Mouse (Mus musculus) forebrain, embryonic 15.5 days (tissue): Measurements from ENCODE around the gene Acsl1. TPM values are rescaled to one million over a fixed set of nuclear protein-coding genes. Genes with fewer than 3 reads are reported as not detected.

Source experiments
- ATAC-seq: fragments of 200-750 bp; cut with Nextera tagmentation; replicated peaks from 2 replicates; pipeline ENCODE4 v1.8.0; 2017; ENCODE audit warnings: mild to moderate bottlenecking, moderate TSS enrichment, moderate library complexity
- H3K27ac ChIP-seq: fragments of 300-500 bp; sonication (generic); replicated peaks from 2 replicates; pipeline ENCODE4 v1.5.1; 2015; ENCODE audit warnings: mild to moderate bottlenecking, inconsistent platforms
- H3K27me3 ChIP-seq: fragments of 300-500 bp; sonication (generic); 2 replicates; pipeline ENCODE4 v1.6.1; 2015; ENCODE audit warnings: inconsistent platforms
- H3K36me3 ChIP-seq: fragments of 300-500 bp; sonication (generic); 2 replicates; pipeline ENCODE4 v1.6.1; 2015; ENCODE audit warnings: mild to moderate bottlenecking, inconsistent platforms
- H3K4me1 ChIP-seq: fragments of 300-500 bp; sonication (generic); 2 replicates; pipeline ENCODE4 v1.6.1; 2015; ENCODE audit warnings: inconsistent platforms
- H3K4me2 ChIP-seq: fragments of 300-500 bp; sonication (generic); replicated peaks from 2 replicates; pipeline ENCODE4 v1.6.1; 2015; ENCODE audit warnings: mild to moderate bottlenecking, inconsistent platforms
- H3K4me3 ChIP-seq: fragments of 300-500 bp; sonication (generic); 2 replicates; pipeline ENCODE4 v1.5.1; 2015; ENCODE audit warnings: mild to moderate bottlenecking, inconsistent platforms
- H3K9ac ChIP-seq: fragments of 300-500 bp; sonication (generic); replicated peaks from 2 replicates; pipeline ENCODE4 v1.6.1; 2015; ENCODE audit warnings: mild to moderate bottlenecking, inconsistent platforms
- H3K9me3 ChIP-seq: fragments of 300-500 bp; sonication (generic); 2 replicates; pipeline ENCODE4 v1.6.1; 2016; ENCODE audit warnings: inconsistent platforms
- WGBS: fragments of 180-500 bp; shearing (Covaris S2); methylation state at CpG from one replicate; pipeline ENCODE4 v1.1.7; 2015; ENCODE audit warnings: mixed read lengths; 5-methylcytosine and 5-hydroxymethylcytosine counted together
- polyA plus RNA-seq: library from polyadenylated mRNA; unstranded; fragments of >200 nt; fragmentation: Nextera tagmentation; extraction: Ambion mirVana; gene quantifications from 2 replicates; pipeline ENCODE4 v1.2.1, GENCODE M21; 2015

Acsl1 gene
- polyA plus RNA-seq, 1 experiment from 2014 or later = 9.4 TPM

- Histone ChIP-seq H3K27ac (no peak overlapping the region), H3K9me3 (no peaks in the 10 kb centered on the region), H3K27me3 (no peaks in the 10 kb centered on the region), H3K4me3 (no peak overlapping the region), H3K9ac (no peak overlapping the region), H3K4me2 (no peak overlapping the region), H3K4me1 (no peaks in the 10 kb centered on the region), H3K36me3 (no peaks in the 10 kb centered on the region)
- ATAC-seq = no peak
- 88% methylated on average over 10 of the region's 10 CpGs for WGBS
Observed at GRCm38 (mm10) chr8:46478783-46479182, 7.9 kb downstream of the Acsl1 start.

- Histone ChIP-seq H3K36me3 (no peaks in the 10 kb centered on the region), H3K4me2 (no peak overlapping the region), H3K27ac (no peak overlapping the region), H3K4me3 (no peak overlapping the region), H3K27me3 (no peaks in the 10 kb centered on the region), H3K4me1 (no peaks in the 10 kb centered on the region), H3K9me3 (no peaks in the 10 kb centered on the region), H3K9ac (no peak overlapping the region)
- 60% methylated on average over 7 of the region's 7 CpGs for WGBS
- ATAC-seq = no peak
Observed at GRCm38 (mm10) chr8:46479794-46480532, 9.1 kb downstream of the Acsl1 start.

- Histone ChIP-seq H3K27me3 (no peaks in the 10 kb centered on the region), H3K27ac (no peak overlapping the region), H3K9ac (no peak overlapping the region), H3K4me1 (no peaks in the 10 kb centered on the region), H3K4me3 (no peak overlapping the region), H3K36me3 (no peaks in the 10 kb centered on the region), H3K9me3 (no peaks in the 10 kb centered on the region), H3K4me2 (no peak overlapping the region)
- 68% methylated on average over 6 of the region's 6 CpGs for WGBS
- ATAC-seq = no peak
Observed at GRCm38 (mm10) chr8:46480533-46480900, 9.7 kb downstream of the Acsl1 start.

- no peak overlapping the region for H3K9ac ChIP-seq
- 86% methylated on average over 4 of the region's 4 CpGs for WGBS
Observed at GRCm38 (mm10) chr8:46482771-46483170, 11.9 kb downstream of the Acsl1 start.

DNA sequence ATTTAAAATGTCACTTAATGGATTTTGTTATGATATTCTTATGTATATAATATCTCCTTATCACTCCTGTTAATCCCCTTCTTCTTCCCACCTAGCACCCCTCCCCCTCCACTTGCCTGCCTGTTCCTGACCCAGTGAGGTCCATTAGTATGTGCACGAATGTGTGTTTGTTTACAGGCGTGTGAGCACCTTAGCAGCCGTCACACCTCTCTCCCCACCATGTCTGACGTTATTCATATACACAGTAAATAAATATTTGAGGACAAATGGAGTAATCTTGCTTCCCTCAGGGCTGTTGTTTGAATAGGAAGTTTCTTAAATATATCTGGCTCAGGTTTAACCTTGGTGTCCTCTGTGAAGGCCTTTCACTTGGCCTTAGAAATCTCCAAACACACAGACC lies 12.4 kb downstream of the Acsl1 start:
- Histone ChIP-seq H3K9ac (no peak overlapping the region), H3K9me3 (no peaks in the 10 kb centered on the region), H3K4me2 (no peak overlapping the region), H3K27ac (no peak overlapping the region), H3K27me3 (no peaks in the 10 kb centered on the region), H3K36me3 (no peaks in the 10 kb centered on the region), H3K4me3 (no peak overlapping the region), H3K4me1 (peaks cover 5% of the 10 kb centered on the region)
- 86% methylated on average over 4 of the region's 4 CpGs for WGBS
- ATAC-seq = no peak

More at GRCm38 (mm10) chr8:46482771-46483170, 11.9 kb downstream of the Acsl1 start:
- Histone ChIP-seq H3K27me3 (no peaks in the 10 kb centered on the region), H3K4me1 (peaks cover under 1% of the 10 kb centered on the region; the same call in 1 of the 2 replicates), H3K27ac (no peak overlapping the region), H3K4me3 (no peak overlapping the region), H3K36me3 (no peaks in the 10 kb centered on the region), H3K4me2 (no peak overlapping the region), H3K9me3 (no peaks in the 10 kb centered on the region)
- ATAC-seq = no peak

DNA sequence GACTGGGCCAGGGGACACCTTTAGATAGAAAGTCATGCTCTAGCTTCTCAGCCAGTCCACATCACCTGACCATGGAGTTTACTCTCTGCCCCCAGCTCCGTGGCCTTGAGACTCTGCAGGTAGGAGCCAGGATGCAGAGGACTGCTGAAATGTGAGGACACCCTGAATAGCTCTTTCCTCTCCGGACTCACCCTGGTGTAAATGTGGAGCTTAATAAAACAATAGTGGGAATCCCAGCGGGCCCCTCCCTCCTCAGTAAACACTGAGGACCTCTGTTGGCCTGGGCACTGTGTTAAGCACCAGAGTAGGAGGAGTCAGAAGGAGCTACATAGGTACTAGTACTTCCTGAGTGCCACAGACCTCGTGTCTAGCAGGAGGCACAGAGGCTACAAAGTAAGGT lies 13.2 kb downstream of the Acsl1 start:
- ATAC-seq = no peak
- Histone ChIP-seq H3K36me3 (no peaks in the 10 kb centered on the region), H3K27me3 (no peaks in the 10 kb centered on the region), H3K9me3 (no peaks in the 10 kb centered on the region), H3K4me3 (no peak overlapping the region), H3K4me2 (no peak overlapping the region), H3K27ac (no peak overlapping the region), H3K9ac (no peak overlapping the region), H3K4me1 (peaks cover 7% of the 10 kb centered on the region)
- WGBS = 43% methylated on average over 4 of the region's 4 CpGs

GRCm38 (mm10) chr8:46484931-46485463 lies 14.2 kb downstream of the Acsl1 start:
- 97% methylated on average over 8 of the region's 8 CpGs for WGBS
- no peak overlapping the region for H3K27ac ChIP-seq
- no peak overlapping the region for H3K4me3 ChIP-seq
- no peak for ATAC-seq
- H3K9ac ChIP-seq = no peak overlapping the region
- no peaks in the 10 kb centered on the region for H3K36me3 ChIP-seq
- no peaks in the 10 kb centered on the region for H3K9me3 ChIP-seq
- no peak overlapping the region for H3K4me2 ChIP-seq
- no peaks in the 10 kb centered on the region for H3K27me3 ChIP-seq
- peaks cover 7% of the 10 kb centered on the region for H3K4me1 ChIP-seq

GRCm38 (mm10) chr8:46488085-46488561 lies 17.3 kb downstream of the Acsl1 start:
- Histone ChIP-seq H3K4me1 (peaks cover 7% of the 10 kb centered on the region), H3K4me2 (no peak overlapping the region), H3K27ac (no peak overlapping the region), H3K9me3 (no peaks in the 10 kb centered on the region), H3K4me3 (no peak overlapping the region), H3K9ac (no peak overlapping the region), H3K27me3 (no peaks in the 10 kb centered on the region), H3K36me3 (no peaks in the 10 kb centered on the region)
- 20% methylated on average over 7 of the region's 7 CpGs for WGBS
- ATAC-seq = peak; percentile 60

DNA sequence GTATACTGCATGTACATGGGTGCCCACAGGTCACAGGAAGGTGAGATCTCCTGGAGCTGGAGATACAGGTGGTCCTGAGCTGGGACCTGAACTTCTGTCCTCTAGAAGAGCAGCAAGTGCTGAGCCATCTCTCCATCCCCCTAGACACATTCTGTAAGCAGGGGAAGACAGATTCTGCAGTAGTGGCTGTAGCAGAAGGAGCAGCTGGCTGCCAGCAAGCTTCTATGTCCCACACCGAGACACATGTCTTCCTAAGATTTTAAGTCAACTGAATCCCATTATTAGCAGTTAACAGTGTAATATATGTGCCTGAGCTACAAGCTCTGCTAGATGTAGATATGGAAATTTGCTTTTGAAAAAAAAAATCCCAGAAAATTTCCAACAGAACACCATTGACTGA lies 18.4 kb downstream of the Acsl1 start:
- Histone ChIP-seq H3K27ac (no peak overlapping the region), H3K9me3 (no peaks in the 10 kb centered on the region), H3K4me1 (peaks cover 7% of the 10 kb centered on the region), H3K4me2 (no peak overlapping the region), H3K27me3 (no peaks in the 10 kb centered on the region), H3K4me3 (no peak overlapping the region), H3K9ac (no peak overlapping the region), H3K36me3 (no peaks in the 10 kb centered on the region)
- no peak for ATAC-seq
- 53% methylated on average over 1 of the region's 1 CpGs for WGBS

- H3K4me1 ChIP-seq = peaks cover 7% of the 10 kb centered on the region
- no peak for ATAC-seq
- no peaks in the 10 kb centered on the region for H3K9me3 ChIP-seq
Observed at GRCm38 (mm10) chr8:46490250-46490649, 19.4 kb downstream of the Acsl1 start.

GRCm38 (mm10) chr8:46490821-46491220 lies 20.0 kb downstream of the Acsl1 start:
- no peak overlapping the region for H3K4me3 ChIP-seq
- H3K9ac ChIP-seq = no peak overlapping the region
- ATAC-seq = no peak
- H3K36me3 ChIP-seq = no peaks in the 10 kb centered on the region
- no peaks in the 10 kb centered on the region for H3K9me3 ChIP-seq
- WGBS = 89% methylated on average over 6 of the region's 6 CpGs
- H3K27me3 ChIP-seq = no peaks in the 10 kb centered on the region
- H3K4me1 ChIP-seq = peaks cover 7% of the 10 kb centered on the region
- no peak overlapping the region for H3K27ac ChIP-seq
- no peak overlapping the region for H3K4me2 ChIP-seq

More at GRCm38 (mm10) chr8:46490250-46490649, 19.4 kb downstream of the Acsl1 start:
- 82% methylated on average over 8 of the region's 8 CpGs for WGBS
- H3K4me3 ChIP-seq = no peak overlapping the region
- no peak overlapping the region for H3K27ac ChIP-seq
- H3K27me3 ChIP-seq = no peaks in the 10 kb centered on the region
- H3K36me3 ChIP-seq = no peaks in the 10 kb centered on the region
- H3K9ac ChIP-seq = no peak overlapping the region
- no peak overlapping the region for H3K4me2 ChIP-seq

- H3K27ac ChIP-seq = no peak overlapping the region
- no peak overlapping the region for H3K9ac ChIP-seq
- WGBS = 87% methylated on average over 11 of the region's 11 CpGs
- no peaks in the 10 kb centered on the region for H3K36me3 ChIP-seq
- no peak overlapping the region for H3K4me3 ChIP-seq
- no peaks in the 10 kb centered on the region for H3K4me1 ChIP-seq
- no peaks in the 10 kb centered on the region for H3K9me3 ChIP-seq
- ATAC-seq = no peak
- H3K27me3 ChIP-seq = no peaks in the 10 kb centered on the region
- no peak overlapping the region for H3K4me2 ChIP-seq
Observed at GRCm38 (mm10) chr8:46493495-46494170, 22.8 kb downstream of the Acsl1 start.
